Mouse (Mus musculus) bone marrow, adult 2 months (tissue): ENCODE data around the gene Gm9970.

Experiments used
- CTCF ChIP-seq: fragments of 200-500 bp; IDR thresholded peaks from 2 replicates; pipeline ENCODE4 v1.5.1; 2011; ENCODE audit warnings: low read length, control low read depth; ENCODE audit not compliant: control insufficient read depth, insufficient read depth
- POLR2A ChIP-seq: fragments of 200-500 bp; IDR thresholded peaks from 2 replicates; pipeline ENCODE4 v1.6.1; 2011; ENCODE audit warnings: low read depth, mild to moderate bottlenecking, control low read depth, low read length, borderline replicate concordance; ENCODE audit not compliant: control insufficient read depth

DNA sequence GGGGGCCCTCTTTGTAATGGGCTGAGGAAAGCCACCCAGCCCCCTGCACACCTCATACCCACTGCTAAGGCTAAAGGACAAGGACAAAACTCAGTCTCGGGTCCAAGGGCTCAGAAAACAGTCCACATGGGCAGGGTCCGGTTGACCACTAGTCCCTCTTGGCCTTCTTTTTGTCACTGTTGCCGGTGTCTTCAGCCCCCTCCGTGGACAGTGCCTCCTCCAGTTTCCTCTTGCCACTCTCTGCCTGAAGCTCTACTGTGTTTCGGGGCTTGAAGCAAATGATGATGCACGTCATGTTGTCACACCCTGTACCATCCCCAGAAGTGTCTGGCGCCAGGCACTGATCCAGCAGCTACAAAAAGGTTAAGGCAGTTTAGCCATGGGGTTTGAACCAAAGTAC lies 38.1 kb downstream of the Gm9970 start:
- no peak for TF ChIP-seq CTCF
- TF ChIP-seq POLR2A = no peak
